ENCODE assay signal across 8 mouse cellular contexts in the genomic region with DNA sequence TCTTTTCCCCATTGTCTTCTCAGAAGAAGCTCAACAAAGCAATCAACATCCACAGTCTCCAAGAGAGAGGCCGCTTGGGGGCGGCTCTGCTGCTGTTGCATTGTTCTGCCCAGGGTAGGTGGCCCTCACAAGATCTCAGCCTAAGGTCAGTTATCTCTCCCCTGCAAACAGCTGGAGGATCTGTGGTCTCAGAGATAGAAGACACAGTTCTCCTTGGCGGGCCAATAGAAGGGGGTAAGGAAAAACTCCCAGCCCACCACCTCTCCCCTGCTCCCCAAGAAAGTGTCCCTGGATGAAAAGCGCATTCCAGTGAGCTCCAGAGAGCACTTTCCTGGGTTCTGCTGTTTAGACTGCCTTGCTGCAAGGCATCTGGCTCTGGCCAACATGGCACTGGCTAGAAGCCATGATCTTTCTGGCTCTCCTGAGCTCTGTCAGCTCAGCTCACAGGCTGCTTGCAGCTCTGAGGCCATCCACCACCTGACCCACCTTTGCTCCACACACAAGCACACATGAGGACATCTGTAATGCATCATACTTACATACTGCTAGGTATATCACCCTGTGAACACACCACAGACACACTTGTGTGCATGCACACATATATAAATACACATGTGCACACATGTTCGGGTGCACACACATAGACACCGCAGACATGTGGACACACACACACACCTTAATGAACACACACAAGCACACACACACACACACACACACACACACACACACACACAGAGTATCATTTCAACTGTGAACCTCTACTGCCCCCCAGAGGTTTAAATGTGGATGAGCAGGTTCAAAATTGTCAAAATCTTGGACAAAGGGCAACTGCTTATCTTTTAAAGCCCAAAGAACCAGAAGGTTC.
A peak's percentile ranks its signal among the peaks of the same experiment; 100 is the strongest.
DNase-seq lines count a peak whose midpoint lies in the region; ATAC-seq and TF ChIP-seq lines count a peak whose summit lies in the region.

No protein-coding gene starts in this region.

- no peaks in the 10 kb centered on the region for H3K36me3 ChIP-seq in liver, embryonic 14.5 days (replicated peaks; ENCODE audit: control insufficient read depth, insufficient read depth, low read depth)

- H3K27ac ChIP-seq in cortical plate, adult 2 months (ENCODE audit: insufficient read depth, low read length), result no peak overlapping the region
- H3K27ac ChIP-seq in liver, embryonic 14.5 days, result no peak overlapping the region

- 0 out of 2 replicates have a peak, but pooled peaks have one; percentile 23 for TF ChIP-seq EP300 in liver, embryonic 14.5 days (IDR thresholded peaks at IDR 0.05; ENCODE audit: low read depth)

- no peaks in the 10 kb centered on the region for H3K9me3 ChIP-seq in liver, embryonic 14.5 days (ENCODE audit: control insufficient read depth, low read length)

- TF ChIP-seq CTCF in cortical plate, adult 2 months (IDR thresholded peaks at IDR 0.05; ENCODE audit: extremely low read depth, insufficient read depth, low read length), result peak; percentile 64
- TF ChIP-seq CTCF in liver, embryonic 14.5 days (IDR thresholded peaks at IDR 0.05; ENCODE audit: low read depth), result peak; percentile 65

- 26% methylated on average over 6 of the region's 6 CpGs for WGBS in liver, embryonic 14.5 days (ENCODE audit: insufficient replicate concordance)

- peak; percentile 44 for DNase-seq in A20 (ENCODE audit: low read depth, low spot score)
- peak; percentile 66 for DNase-seq in MN1 (ENCODE audit: low spot score)
- DNase-seq in heart, adult 8-10 months (ENCODE audit: low spot score), result peak; percentile 34
- peak; percentile 50 for DNase-seq in kidney, adult 18-20 months
- DNase-seq in liver, embryonic 14.5 days (ENCODE audit: low read depth in 3 of 3, low spot score in 3 of 3), result peak in 1 of 3 experiments; percentile 23
- DNase-seq in neural tube, embryonic 10.5 days (ENCODE audit: extremely low spot score, low spot score), result peak; percentile 33

- no peak overlapping the region for H3K4me3 ChIP-seq in cortical plate, adult 2 months (ENCODE audit: insufficient read depth, low read length)
- no peak overlapping the region for H3K4me3 ChIP-seq in liver, embryonic 14.5 days (ENCODE audit: insufficient read depth in 1 of 2, low read depth in 2 of 2, low read length in 2 of 2)

- ATAC-seq in liver, embryonic 14.5 days (ENCODE audit: insufficient read depth), result peak; percentile 56
- ATAC-seq in erythroblast, adult 5-6 weeks (replicated peaks; ENCODE audit: low FRiP score, poor library complexity, severe bottlenecking), result no peak

- H3K27me3 ChIP-seq in liver, embryonic 14.5 days (ENCODE audit: control insufficient read depth, insufficient read depth, low read length), result no peaks in the 10 kb centered on the region

- no peak for TF ChIP-seq POLR2A in cortical plate, adult 2 months (IDR thresholded peaks at IDR 0.05; ENCODE audit: extremely low read depth, insufficient read depth, low read length)

- no peaks in the 10 kb centered on the region for H3K4me1 ChIP-seq in cortical plate, adult 2 months (ENCODE audit: control insufficient read depth, insufficient read depth, low read length)
- H3K4me1 ChIP-seq in liver, embryonic 14.5 days (replicated peaks; ENCODE audit: control insufficient read depth in 2 of 2, insufficient read depth in 2 of 2, low read length in 1 of 2), result peaks cover 3 to 15% of the 10 kb centered on the region in 2 experiments

- no peak overlapping the region for H3K4me2 ChIP-seq in liver, embryonic 14.5 days (ENCODE audit: low read depth)

- H3K9ac ChIP-seq in liver, embryonic 14.5 days (replicated peaks), result no peak overlapping the region
